Mouse (Mus musculus) left cerebral cortex, postnatal 10 days (tissue): ENCODE results near the gene Slc16a1. TPM values are rescaled to one million over a fixed set of nuclear protein-coding genes. Genes with fewer than 3 reads are reported as not detected.
A peak's percentile ranks its signal among the peaks of the same experiment; 100 is the strongest.

Source experiments
- DNase-seq, 2 experiments: peaks; one replicate each; pipeline ENCODE4 v3.0.0; 2021 to 2022; ENCODE audit warnings: low spot score in 2 of 2, mixed read lengths in 1 of 2; ENCODE audit errors: extremely low spot score in 1 of 2
- intact Hi-C: fragments of 180-260 bp; cut with DNase I; formaldehyde crosslinking; loops from one replicate; pipeline ENCODE4 v1.15.1; 2025
- total RNA-seq, 2 experiments: library from RNA; stranded (reverse); gene quantifications; 2 replicates each; pipeline ENCODE4 v1.2.3; 2021

Slc16a1 gene
- total RNA-seq, 2 experiments from 2014 or later, result 65.5 to 71.4 TPM

- intact Hi-C loops, result loop anchor here (5.0 kb wide), 2 partner anchors 40 to 95 kb away; no protein-coding TSS in a partner anchor
- peak in 1 of 2 experiments; percentile 28 for DNase-seq
These were observed 753 bp upstream of the Slc16a1 start for GRCm38 (mm10) chr3:104637427-104638402.

GRCm38 (mm10) chr3:104638932-104639748 lies 672 bp downstream of the Slc16a1 start:
- intact Hi-C loops, result loop anchor here (5.0 kb wide), 2 partner anchors 42 to 97 kb away; no protein-coding TSS in a partner anchor
- peak; percentile 19 to 67 for DNase-seq

- no peak for DNase-seq
- intact Hi-C loops, result loop anchor here (5.0 kb wide), 2 partner anchors 43 to 98 kb away; no protein-coding TSS in a partner anchor
These were observed 1.4 kb downstream of the Slc16a1 start for GRCm38 (mm10) chr3:104639749-104640368.

- no peak for DNase-seq
- intact Hi-C loops, result no loop called here
These were observed 2.4 kb downstream of the Slc16a1 start for GRCm38 (mm10) chr3:104640855-104641254.

- DNase-seq, result no peak
- intact Hi-C loops, result no loop called here
These were observed 2.8 kb downstream of the Slc16a1 start for GRCm38 (mm10) chr3:104641313-104641712.

GRCm38 (mm10) chr3:104643113-104643512 lies 4.6 kb downstream of the Slc16a1 start:
- intact Hi-C loops, result no loop called here
- no peak for DNase-seq

GRCm38 (mm10) chr3:104643810-104644270 lies 5.4 kb downstream of the Slc16a1 start:
- intact Hi-C loops, result loop anchor here (2.0 kb wide), 1 partner anchor 31 kb away; no protein-coding TSS in a partner anchor
- peak; percentile 35 to 49 for DNase-seq

- intact Hi-C loops, result loop anchor here (2.0 kb wide), 1 partner anchor 30 kb away; no protein-coding TSS in a partner anchor
- no peak for DNase-seq
These were observed 5.9 kb downstream of the Slc16a1 start for GRCm38 (mm10) chr3:104644371-104644770.

GRCm38 (mm10) chr3:104654219-104654618 lies 15.8 kb downstream of the Slc16a1 start:
- intact Hi-C loops, result no loop called here

GRCm38 (mm10) chr3:104654921-104655320 lies 16.5 kb downstream of the Slc16a1 start:
- intact Hi-C loops, result no loop called here
- no peak for DNase-seq

More at GRCm38 (mm10) chr3:104654219-104654618, 15.8 kb downstream of the Slc16a1 start:
- DNase-seq, result no peak

GRCm38 (mm10) chr3:104658706-104659105 lies 20.2 kb downstream of the Slc16a1 start:
- intact Hi-C loops, result no loop called here
- no peak for DNase-seq

- DNase-seq, result no peak
- intact Hi-C loops, result no loop called here
These were observed 21.3 kb downstream of the Slc16a1 start for GRCm38 (mm10) chr3:104659758-104660157.

- intact Hi-C loops, result no loop called here
- no peak for DNase-seq
These were observed 22.1 kb downstream of the Slc16a1 start for GRCm38 (mm10) chr3:104660522-104660921.

- intact Hi-C loops, result no loop called here
- DNase-seq, result no peak
These were observed 23.5 kb downstream of the Slc16a1 start for GRCm38 (mm10) chr3:104662007-104662406.

- no peak for DNase-seq
- intact Hi-C loops, result no loop called here
These were observed 24.5 kb downstream of the Slc16a1 start for GRCm38 (mm10) chr3:104662926-104663325.

GRCm38 (mm10) chr3:104666950-104667349 lies 28.5 kb downstream of the Slc16a1 start:
- intact Hi-C loops, result no loop called here
- DNase-seq, result peak in 1 of 2 experiments; percentile 67

- intact Hi-C loops, result no loop called here
- no peak for DNase-seq
These were observed 29.0 kb downstream of the Slc16a1 start for GRCm38 (mm10) chr3:104667451-104667850.

GRCm38 (mm10) chr3:104668989-104669388 lies 30.5 kb downstream of the Slc16a1 start:
- DNase-seq, result no peak

GRCm38 (mm10) chr3:104669856-104670182 lies 31.4 kb downstream of the Slc16a1 start:
- no peak for DNase-seq
- intact Hi-C loops, result no loop called here

More at GRCm38 (mm10) chr3:104668989-104669388, 30.5 kb downstream of the Slc16a1 start:
- intact Hi-C loops, result no loop called here
